Mouse (Mus musculus) brain, embryonic 14.5 days (tissue): ENCODE results near the gene Ybey.

ENCODE experiments used
- CTCF ChIP-seq: fragments of 200-500 bp; IDR thresholded peaks from 2 replicates; pipeline ENCODE4 v1.5.1; 2012; ENCODE audit warnings: inconsistent platforms, mild to moderate bottlenecking, moderate library complexity, borderline replicate concordance; ENCODE audit not compliant: insufficient read depth, insufficient read length; ENCODE audit errors: extremely low read depth
- POLR2A ChIP-seq: fragments of 200-500 bp; IDR thresholded peaks from 2 replicates; pipeline ENCODE4 v1.6.1; 2012; ENCODE audit warnings: mild to moderate bottlenecking, inconsistent platforms, borderline replicate concordance; ENCODE audit not compliant: poor library complexity, insufficient read depth, insufficient read length, severe bottlenecking; ENCODE audit errors: extremely low read depth

DNA sequence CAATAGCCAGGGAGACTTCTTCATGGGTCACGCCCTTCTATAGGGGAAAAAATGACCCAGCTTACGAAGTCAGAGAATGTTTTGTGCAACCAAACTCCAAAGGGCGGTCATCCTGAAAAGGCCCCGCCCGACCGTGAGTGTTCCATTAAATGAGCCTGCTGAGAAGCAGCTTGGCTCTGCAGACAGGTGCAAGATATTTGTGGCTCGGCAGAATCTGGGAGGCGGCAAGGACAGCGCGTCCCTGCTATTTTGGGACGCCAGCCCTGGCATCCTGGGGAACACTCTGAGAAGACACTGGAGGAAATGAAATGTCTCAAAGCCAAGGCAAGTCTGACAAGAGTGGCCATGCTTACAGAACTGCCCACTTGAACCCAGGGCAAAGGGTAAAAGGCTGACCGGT lies 52.1 kb downstream of the Ybey start:
- TF ChIP-seq POLR2A: no peak
- no peak for TF ChIP-seq CTCF
